Mouse (Mus musculus) ovary, postnatal 10 days (tissue): ENCODE results near the gene Fam3b.

Source experiments
- DNase-seq: peaks from one replicate; pipeline ENCODE4 v3.0.0; 2022; ENCODE audit warnings: low spot score

The Fam3b gene

GRCm38 (mm10) chr16:97514099-97514940 is at the start of gene Fam3b:
Gene Fam3b, minus strand, starts transcription at chr16:97514816.
- no peak for DNase-seq

DNA sequence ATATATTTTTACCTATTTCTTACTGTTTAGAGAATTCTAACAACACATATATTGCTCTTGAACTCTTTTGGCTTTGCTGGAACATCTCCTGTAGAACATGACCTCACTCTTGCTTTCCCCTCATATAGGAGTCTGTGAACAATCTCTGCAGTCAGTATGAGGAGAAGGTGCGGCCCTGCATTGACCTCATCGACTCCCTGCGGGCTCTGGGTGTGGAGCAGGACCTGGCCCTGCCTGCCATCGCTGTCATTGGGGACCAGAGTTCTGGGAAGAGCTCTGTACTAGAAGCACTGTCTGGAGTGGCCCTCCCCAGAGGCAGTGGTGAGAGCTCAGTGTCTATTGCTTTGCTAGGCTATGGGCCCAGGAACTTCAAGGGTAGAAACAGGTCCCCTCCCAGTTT is 29.7 kb upstream of the Fam3b start:
- DNase-seq, result no peak

- DNase-seq, result no peak
These were observed 22.2 kb upstream of the Fam3b start for GRCm38 (mm10) chr16:97536859-97537258.

- DNase-seq, result peak; percentile 9
These were observed 21.3 kb upstream of the Fam3b start for GRCm38 (mm10) chr16:97535808-97536413.

DNA sequence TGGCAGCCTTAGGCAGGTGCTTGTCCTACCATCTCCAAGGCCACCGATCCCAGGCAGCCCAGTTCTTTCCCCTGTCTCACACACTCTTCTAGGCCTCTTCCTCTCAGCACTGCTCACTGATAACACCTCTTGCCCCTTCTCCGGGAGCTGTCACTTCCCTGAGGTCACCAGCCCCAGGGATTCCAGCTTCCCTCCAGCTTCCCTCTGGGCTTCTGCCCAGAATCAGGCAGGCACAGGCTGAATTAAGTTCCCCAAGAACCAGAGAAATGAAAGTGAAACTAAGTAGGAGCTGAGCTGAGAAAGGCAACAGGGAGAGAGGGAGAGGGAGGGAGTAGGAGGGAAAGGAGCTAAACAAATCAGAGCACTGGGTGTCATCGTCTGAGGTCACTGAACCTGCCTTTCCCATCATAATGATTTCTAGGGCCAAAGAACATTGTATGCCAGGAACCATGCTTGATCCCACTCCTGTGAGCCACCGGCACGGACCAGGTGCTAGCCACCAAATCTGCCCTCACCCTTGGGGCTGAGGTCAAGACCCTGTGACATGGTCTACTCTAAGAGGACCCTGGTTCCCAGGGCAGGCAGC is 20.4 kb upstream of the Fam3b start:
- peak; percentile 26 for DNase-seq

DNA sequence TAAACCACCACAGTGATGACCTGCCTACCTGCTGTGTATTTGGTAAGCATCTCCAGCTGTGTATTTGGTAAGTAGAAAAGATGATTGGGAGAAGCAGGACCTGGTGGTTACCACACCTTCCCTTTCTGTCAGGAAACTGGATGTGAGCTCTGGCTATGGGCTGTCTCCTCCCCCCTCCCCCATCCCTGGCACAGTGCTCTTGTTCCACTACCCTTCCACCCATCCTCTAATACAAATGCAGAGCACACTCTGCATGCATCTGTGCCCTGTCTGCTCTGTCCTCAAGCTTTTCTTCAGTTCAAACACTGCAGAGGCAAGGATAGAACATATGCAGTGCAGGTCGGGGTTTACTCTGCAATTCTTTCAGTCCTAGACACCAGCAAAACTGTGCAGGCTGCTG is 19.8 kb upstream of the Fam3b start:
- no peak for DNase-seq

- DNase-seq, result no peak
These were observed 19.1 kb upstream of the Fam3b start for GRCm38 (mm10) chr16:97533751-97534150.

DNA sequence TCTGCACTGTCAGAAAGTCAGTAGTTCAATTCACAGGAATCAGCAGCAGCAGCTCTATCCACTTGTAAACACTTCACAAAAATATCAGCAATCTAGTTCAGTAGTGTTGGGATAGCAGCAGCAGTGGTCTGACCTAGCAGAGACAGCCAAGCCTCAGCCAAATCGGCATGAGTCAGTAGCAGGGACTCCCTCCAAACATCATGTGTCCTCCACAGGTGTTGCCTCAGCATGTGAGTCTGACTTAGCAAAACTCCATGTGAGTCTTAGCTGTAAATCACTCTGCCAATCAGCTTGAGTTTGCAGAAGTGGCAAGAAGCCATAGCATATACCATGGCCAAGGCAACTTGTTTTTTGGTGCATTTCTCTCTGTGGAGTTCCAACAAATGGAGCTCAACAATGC is 18.5 kb upstream of the Fam3b start:
- DNase-seq, result no peak

DNA sequence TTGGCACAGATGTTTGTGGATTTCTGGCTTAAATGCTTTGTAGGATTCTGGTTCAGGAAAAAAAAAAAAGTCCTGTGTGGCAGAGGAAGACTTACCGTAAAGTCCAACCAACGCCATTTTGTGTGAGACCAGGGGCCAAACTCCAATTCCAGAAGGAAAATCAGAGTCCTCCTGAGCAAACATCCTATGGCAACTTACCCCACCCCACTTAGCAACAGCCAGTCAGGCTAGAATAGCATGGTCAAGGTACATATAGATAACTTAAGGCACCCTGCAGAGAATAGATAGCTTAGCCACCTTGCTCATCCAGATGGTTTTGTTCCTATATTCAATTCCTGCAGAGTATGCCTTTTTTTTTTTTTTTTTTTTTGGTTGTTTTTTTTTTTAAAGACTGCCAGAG is 14.6 kb upstream of the Fam3b start:
- DNase-seq, result no peak

DNA sequence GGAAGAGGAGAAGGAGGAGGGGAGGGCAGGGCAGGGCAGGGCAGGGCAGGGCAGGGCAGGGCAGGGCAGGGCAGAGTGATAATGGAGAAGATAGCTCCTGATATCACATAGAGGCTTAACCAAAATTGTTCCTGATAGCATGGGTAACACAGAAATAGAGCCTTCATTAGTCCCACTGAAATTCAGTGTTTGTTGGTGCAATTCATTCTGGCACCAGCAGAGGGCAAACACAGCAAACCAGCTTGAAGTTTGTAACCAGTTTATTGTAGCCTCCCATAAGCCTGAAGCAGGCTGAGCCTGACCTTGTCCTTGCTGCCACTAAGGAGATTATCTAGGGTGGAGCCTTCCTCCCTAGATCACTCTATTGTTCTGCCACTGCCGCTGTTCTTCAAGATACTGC is 8.4 kb upstream of the Fam3b start:
- DNase-seq, result no peak

DNA sequence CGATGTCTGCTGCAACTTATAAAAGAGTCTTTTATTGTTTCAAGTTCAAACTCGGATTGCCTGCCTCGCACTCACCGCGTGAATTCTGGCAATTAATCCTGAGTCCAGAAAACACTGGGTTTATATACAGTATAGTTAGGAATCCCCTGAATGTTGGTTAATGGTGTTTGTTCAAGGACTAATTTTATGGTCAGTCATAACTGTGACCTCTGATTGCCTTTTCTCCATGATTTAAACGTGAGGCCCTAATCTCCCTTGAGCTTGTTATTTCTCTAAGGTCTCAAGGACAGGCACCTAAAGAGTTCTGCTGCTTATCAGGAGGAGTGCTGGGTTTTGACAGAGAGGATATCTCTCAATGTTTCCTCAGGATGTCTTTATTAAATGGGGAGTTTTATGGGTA is 7.4 kb upstream of the Fam3b start:
- DNase-seq, result no peak

- no peak for DNase-seq
These were observed 1.7 kb upstream of the Fam3b start for GRCm38 (mm10) chr16:97516341-97516740.

- DNase-seq, result no peak
These were observed 2.3 kb downstream of the Fam3b start for GRCm38 (mm10) chr16:97512347-97512751.

- no peak for DNase-seq
These were observed 3.1 kb downstream of the Fam3b start for GRCm38 (mm10) chr16:97511495-97511894.

- DNase-seq, result no peak
These were observed 3.8 kb downstream of the Fam3b start for GRCm38 (mm10) chr16:97510849-97511248.

DNA sequence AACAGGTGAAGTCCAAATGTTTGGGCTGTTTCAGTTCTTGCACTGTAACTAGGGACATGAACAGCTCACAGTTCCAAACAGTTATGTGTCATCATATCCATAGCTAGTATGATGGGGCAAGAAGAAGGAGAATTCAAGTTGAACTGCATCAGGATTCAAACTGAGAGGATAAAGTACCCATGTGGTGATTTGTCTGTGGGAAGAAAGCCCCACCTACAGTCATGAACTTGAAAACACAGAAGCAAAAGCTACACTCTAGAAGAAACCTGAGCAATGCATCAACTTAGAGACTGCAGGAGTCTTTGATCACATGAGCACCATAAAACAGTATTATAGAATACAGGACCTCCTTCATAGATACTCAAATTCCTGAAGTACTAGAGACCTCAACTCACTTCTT is 6.8 kb downstream of the Fam3b start:
- DNase-seq, result no peak

DNA sequence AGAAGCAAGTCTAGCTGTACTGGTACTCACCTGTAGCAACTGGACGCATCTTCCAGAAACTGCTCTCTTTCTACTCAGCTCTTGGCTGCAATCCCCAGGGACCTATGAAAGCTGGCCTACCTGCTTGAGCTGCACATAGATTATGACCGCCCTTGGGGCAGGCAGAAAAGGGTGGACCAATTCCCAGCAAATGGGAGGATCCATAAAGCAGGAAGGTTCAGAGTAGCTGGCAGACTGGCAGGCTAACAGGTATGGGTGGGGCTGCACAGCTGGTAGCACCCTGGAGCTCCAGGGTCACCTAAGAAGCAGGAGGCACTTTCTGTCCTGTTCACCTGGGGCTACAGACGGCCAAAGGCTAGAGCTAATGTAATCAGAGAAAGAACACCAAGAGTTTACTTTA is 9.8 kb downstream of the Fam3b start:
- DNase-seq, result no peak

DNA sequence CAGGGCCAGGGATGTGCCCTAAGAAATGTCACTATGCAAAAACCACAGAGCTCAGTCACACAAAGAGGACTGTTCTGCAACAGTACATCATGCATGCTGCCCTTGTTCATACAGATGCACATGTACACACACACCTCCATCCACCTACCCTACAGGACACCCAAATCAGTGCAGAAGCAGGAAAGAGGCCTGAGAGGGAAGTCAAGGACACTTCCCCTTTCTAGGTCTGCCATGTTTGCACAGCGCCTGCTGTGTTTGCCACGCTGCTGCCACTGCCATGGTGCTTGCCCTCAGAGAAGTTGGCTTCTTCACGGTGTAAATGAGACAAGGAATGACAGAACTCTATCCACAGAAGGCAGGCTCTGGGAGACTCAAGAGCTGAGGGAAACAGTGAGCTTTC is 10.8 kb downstream of the Fam3b start:
- DNase-seq, result no peak

DNA sequence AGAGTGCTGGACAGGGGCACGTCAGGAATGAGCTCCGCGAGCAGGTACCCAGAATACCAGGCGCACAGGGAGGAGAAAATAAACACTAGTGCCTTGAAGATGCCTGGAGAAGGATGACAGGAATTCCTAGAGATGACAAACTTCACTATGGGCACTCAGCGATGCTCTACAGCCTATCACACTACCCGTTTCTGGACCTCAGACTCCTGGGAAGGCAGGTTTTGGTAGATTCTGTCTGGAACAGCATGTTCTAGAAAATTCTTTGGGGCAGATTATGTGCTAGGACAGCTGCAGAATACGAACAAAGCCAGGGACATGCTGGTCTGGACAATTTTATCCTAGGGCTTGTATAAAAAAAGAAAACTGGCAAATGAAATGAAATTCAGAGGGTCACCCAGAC is 13.7 kb downstream of the Fam3b start:
- DNase-seq, result no peak

DNA sequence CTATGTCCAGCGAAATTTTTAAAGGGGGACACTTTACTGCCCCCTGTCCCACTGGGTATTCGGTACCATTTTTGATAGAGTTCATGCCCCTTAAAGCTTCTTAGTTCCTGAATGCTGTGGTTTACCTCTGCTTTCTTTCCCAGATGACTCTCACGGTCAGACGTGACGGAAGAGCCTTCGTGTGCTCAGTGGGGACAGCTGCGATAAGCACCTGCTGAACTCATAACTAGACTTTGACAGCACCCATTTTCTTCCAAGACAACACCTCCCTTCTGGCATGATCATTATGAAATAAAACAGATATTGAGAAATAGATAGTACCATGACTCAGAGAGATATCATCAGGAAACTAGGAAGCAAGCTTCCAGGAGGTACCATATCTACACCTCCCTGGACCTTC is 15.2 kb downstream of the Fam3b start:
- DNase-seq, result no peak

DNA sequence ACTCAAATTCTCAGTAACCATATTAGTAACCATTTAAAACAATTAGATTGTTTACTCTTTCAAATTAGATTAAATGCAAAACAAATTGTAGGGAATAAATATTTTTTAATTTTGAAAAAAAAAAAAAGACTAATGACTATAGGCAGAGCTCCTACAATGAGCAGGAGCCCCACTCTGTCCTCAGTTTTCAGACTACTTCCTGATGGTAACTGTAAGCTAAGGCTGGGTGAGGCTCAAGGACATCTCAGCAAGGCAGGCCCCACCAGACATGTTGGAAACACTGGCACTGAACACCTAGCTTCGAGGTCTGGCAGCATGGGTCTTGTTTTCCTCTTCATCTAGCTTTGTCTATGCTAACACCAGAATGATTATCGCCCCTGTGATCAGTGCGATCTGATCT is 16.5 kb downstream of the Fam3b start:
- no peak for DNase-seq

DNA sequence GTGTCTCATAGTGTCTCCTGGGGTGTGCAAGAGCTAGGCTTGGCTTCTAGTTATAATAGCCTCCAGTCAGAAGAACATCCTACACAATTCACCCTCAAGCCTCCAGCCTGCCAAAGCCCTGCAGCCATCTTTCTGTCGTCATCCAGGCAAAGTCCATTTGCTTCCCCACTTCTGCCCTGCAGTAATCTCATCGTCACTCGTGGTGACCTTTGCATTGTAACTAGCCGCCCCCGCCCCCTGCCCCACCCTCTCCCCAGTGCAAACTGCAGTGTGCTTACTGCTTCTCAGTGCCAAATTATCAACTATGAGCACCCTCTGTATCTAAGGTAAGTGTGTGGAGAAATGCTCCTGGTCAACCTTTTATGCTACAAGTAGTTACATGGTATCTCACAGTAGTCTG is 16.9 kb downstream of the Fam3b start:
- DNase-seq, result no peak

GRCm38 (mm10) chr16:97496026-97496425 is 18.6 kb downstream of the Fam3b start:
- no peak for DNase-seq
